Mouse (Mus musculus) cerebellum, adult 9-11 months (tissue): ENCODE data around the gene Rrp15.

ENCODE experiments used
- DNase-seq: peaks from one replicate; pipeline ENCODE4 v3.0.0; 2022

Rrp15 gene

GRCm38 (mm10) chr1:186712802-186713471 lies 36.2 kb downstream of the Rrp15 start:
- no peak for DNase-seq

GRCm38 (mm10) chr1:186705915-186706248 lies 43.3 kb downstream of the Rrp15 start, which contains the start of gene Tgfb2:
TSS of gene Tgfb2 (minus strand) at chr1:186705989.
- DNase-seq = no peak

DNA sequence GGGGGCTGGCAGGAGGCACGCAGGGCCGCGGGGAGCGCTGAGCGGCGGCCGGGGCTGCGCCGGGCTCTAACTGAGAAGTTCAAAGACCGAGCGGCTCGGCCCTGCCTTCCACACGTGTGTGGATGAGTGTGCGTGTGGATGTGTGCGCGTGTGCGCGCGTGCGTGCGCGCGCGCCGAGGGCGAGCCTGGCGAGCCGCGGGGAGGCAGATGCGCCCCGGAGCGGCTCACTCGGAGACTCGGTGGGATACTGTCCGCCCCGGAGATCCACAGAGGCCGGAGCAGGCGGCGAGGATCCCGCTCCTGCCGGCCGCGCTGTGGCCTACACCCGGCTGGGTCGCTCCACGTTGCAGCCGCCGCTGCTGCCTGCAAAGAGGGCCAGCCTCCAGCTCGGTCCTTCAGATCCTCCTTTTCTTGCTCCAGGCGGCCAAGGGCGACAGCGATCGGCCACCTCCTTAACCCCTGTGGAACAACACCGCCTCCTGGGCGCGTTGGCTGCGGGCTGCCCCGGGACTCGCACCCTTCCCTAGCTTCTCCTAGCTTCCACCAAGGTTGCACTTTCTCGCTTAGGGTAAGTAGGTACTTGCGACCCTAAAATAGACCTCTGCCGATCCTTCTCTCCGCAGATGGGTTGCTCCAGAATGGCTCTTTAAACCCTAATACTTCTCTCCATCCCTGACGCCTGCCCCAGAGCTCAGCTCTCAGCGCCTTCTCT lies 43.8 kb downstream of the Rrp15 start:
- DNase-seq = peak; percentile 11

DNA sequence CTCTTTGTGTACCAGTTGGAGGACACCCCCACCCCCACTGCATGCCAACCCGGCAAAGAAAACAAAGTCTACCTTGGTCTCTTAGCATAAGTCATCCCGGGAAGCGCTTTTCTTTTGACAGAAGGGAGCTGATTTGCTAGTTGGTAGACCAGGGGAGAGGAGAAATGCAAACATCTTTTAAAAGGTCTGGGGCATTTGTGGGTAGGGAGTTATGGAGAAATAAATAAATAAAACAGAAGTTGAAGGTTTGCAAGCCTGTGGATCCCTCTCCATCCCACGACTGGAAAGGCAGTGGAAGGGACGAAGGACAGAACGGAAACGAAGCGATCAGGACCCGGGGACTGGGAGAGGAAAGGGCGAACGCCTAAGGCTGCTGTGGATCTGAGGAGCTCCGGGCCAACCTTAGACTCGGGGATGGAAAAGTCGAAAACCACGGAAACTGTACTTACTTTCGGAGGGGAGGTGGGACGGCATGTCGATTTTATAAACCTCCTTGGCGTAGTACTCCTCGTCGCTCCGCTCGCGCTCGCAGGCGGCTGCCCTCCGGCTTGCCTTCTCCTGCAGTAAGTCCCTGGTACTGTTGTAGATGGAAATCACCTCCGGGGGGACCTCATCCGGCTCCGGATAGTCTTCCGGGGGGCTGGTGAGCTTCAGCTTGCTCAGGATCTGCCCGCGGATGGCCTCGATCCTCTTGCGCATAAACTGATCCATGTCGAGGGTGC lies 45.0 kb downstream of the Rrp15 start:
- DNase-seq = no peak

DNA sequence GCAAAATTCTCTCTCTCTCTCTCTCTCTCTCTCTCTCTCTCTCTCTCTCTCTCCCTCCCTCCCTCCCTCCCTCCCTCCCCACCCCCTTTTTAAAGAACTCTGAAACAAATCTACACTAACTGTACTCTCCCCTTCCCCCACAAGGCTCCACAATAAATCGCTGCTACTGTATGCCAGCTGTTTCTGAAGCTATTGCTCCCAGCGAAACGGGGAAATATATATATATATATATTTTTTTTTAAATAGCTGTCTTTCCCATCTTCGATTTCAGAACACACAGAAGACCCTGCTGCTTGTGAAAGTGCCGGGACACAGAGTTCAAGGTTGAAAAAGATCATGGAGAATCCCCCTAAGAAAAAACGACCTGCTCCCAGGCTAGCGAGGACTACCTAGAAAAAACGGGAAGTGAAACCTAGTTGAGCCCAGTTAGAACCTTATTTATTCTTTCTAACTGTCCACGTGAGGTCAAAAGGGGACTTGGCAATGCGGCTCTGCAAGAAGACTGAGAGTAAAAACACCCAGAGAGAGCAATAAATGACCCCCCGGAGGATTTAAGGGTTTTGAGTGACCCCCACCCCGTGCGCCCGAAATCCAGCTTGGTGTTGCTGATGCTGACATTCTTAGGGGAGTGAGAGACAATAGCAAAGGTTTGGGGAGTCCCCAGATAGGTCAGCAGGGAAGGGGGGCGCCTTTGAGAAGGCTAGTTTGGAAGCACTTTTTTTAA lies 45.7 kb downstream of the Rrp15 start:
- no peak for DNase-seq

DNA sequence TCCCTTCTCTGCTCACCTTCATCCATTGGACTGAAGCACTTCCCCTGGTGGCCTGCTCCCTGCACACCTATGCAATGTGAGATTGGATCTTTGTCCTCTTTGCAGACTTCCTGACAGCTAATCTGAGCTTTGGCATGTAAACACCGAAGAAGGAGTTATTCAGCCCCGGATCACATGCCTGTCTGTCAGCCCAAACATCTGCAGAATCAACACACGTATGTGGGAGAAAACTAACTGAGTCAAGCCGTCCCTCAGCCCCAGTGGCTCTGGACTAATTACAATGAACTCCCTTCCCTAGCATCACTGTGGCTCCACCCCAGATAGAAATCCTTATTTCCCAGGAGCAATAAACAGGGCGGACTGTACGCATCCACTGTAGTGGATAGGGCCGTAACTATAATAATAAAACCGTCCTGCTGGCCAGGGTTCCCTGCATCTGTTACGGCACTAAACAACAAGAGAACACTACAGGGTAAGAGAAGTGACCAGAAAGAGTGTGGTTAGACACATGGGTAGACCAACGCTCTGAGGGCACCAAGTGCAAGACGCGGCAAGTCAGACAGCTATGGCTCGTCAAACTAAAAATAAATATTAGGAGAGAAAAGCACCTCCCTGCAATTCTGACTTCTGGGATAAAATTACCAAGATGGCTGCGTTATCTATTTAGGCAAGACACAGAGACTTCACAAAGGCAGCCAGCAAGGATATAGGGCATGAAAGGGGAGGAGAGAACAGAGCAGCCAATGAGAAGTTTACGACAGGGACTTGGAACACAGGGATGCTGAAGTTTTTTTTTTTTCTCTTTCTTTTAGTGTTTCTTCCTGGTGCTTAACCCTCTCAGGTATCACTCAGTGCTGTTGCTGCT lies 46.5 kb downstream of the Rrp15 start:
- no peak for DNase-seq

DNA sequence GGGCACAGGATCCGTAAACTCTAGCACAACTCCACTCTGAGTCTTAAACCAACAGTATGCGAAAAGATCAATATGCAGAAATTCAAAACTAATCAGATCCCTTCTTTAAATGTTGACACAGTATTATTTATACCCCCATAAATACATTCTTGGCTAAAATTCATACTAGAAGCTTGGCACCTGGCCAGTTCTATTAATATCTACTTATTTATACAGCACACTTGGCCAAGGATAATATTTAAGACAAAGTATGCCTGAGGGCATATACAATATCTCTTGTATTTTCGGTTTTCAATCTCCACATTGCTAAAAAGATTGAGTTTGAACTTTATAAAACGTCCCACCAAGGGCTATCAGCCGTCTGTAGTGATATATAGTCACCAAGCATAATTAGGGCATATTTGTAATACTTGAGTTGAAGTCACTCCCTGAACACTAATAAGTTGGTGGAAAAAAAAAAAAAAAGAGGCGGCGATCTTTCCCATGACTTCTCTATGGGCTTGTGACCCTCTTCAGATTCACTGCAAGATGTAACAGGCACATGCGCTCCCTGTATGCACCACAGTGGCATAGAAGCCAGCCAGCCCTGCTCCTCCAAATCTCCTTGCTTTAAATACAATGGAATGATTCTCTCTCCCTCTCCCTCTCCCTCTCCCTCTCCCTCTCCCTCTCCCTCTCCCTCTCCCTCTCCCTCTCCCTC lies 47.8 kb downstream of the Rrp15 start:
- DNase-seq = no peak

DNA sequence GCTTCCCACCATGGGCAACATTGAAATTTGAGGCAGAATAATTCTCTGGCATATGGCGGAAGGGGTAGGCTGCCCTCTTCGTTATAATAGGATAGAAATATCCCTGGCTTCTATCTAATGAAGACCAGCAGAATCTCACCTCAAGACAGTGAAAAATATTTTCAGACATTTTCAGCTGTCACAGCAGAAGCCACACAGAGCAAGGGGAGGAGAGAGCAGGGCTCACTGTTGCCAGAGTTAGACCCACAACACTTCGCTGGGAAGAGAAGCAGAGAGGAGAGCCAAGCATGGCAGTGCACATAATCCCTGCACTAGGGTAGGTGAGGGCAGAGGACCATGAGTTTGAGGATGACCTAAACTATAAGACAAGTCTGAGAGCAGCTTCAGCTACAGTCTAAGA lies 48.7 kb downstream of the Rrp15 start:
- DNase-seq = no peak

DNA sequence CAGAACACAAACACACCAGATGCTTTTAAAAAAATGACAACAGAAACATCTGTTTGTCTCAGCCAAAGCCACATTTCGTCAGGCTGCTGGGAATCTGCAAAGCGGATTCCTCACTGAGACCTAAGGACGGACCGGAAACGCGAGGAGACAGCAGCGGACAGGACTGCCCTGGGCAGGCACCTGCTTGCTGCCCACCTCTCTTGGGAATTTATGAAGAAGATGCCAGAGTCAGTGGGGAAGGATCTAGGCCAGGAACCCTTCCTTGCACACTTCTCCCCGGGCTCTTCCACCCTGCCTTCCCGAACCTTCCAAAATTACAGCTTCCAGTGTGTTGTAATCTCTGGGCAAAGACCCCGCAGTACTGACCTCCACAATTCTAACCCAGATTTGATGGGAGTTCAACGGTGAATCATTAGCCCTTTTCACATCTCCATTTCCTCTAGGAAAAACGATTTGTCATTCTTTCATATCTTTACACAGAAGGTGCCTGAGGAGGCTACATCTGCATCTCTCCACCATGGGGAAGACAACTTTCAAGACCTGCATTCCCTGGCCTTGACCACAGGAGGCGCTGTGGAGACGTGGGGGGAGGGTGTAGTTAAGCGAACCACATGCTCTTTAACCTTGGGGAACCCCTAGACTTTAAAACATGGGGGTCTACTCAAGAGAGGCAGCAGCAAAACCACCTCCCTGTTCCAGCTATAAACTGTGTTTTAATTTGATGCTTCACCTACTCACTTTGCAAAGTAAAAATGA lies 50.4 kb downstream of the Rrp15 start:
- DNase-seq = no peak

- DNase-seq = no peak
These were observed 52.9 kb downstream of the Rrp15 start for GRCm38 (mm10) chr1:186696231-186696630.

- no peak for DNase-seq
These were observed 53.8 kb downstream of the Rrp15 start for GRCm38 (mm10) chr1:186695361-186695760.

GRCm38 (mm10) chr1:186692370-186692769 lies 56.8 kb downstream of the Rrp15 start:
- DNase-seq = no peak

DNA sequence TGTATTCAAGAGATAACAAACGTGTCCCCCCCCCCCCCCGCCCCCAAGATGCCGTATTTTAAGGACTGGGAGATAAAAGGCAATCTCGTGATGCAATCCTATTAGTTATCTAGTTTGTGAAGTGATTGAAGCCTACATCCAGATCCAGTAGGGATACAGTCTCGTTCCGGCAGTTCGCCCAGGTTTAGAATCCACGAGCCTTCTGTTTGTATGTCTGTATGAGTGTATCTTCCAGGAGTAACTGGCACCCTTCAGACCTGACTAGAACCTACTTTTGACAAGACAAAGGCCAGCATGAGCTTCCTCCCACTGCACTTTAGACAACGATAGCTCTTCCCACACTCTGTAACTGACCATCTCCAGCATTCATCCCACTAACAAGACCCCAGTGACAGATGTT lies 57.5 kb downstream of the Rrp15 start:
- no peak for DNase-seq

DNA sequence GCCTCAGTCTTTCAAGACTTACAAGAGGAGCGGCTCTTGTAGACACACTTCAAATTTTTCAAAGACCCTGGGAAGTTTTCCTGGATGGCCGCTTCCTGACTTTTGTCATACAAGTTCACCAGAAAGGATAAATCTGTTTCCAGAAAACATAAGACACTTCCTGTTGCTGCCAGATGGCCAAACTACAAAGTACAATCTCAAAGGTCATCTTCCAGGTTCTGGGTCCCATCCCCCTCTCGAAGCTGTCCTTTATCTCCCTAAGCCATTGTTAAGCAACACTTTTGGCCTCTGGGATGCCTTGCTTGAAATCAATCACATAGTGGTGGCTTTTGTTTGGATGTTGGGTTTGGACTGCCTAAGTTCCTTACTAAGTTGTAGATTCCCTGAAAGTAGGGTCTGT lies 65.1 kb downstream of the Rrp15 start:
- no peak for DNase-seq

- DNase-seq = no peak
These were observed 66.6 kb downstream of the Rrp15 start for GRCm38 (mm10) chr1:186682606-186683005.

DNA sequence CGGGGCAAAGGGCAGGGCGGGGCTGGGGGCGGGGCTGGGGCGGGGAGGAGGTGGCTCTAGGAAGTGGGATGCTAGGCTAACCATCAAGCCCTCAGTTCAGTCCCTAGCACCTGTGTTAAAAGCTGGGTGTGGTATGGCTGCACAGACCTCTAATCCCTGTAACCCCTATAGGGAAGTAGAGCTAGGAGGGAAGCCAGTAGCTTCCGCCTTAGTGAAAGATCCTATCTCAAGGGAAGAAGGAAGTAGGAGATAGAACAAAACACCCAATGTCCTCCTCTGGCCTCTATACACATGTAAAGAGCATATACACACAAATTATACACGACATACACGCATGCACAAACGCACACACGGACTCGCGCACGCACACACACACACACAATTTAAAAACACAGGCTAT lies 71.5 kb downstream of the Rrp15 start:
- no peak for DNase-seq

GRCm38 (mm10) chr1:186676199-186676598 lies 73.0 kb downstream of the Rrp15 start:
- DNase-seq = no peak

DNA sequence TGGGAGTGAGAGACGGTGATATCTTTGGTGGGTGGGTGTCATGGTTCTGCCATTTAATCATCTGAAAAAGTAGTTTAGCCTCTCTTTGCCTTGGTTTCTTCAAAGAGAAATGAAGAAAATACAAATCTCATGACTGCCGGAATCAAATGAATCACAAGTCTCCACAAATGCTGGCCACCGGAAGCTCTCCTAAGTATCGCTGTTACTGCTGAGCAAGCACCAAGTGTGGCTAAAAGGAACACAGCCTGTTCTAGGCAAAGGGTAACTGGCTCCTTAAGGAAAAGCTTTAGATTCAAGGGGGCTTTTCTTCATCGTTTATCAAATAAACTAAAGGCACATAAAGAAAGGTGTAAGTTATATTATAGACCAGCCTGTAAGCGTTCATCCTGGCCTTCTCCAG lies 73.9 kb downstream of the Rrp15 start:
- no peak for DNase-seq

- no peak for DNase-seq
These were observed 74.5 kb downstream of the Rrp15 start for GRCm38 (mm10) chr1:186674621-186675020.

DNA sequence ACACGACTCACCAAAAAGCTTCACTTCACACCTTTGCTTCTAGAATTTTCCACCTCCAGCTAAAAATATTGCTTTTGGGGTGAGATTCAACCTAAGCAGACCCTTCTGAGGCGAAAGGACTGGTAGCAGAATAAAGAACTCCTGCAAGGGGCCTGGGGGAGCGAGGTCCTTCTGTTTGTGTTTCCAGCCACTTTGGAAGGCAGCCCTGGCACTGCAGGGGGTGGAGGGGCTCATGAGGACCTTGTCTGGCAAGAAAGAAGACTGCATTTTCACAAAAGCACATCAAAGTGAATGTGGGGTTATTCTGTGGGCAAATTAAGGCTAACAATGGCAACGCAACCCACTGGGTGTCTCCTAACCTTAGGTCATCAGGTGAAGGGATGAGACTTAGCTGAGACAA lies 76.0 kb downstream of the Rrp15 start:
- no peak for DNase-seq
